Mouse (Mus musculus): ENCODE results near the gene Brap. TPM values are rescaled to one million over a fixed set of nuclear protein-coding genes. Genes with fewer than 3 reads are reported as not detected.

Gene Brap
- total RNA-seq, 1 experiment from 2014 or later, result 61.5 TPM

- ATAC-seq (replicated peaks in 1 of 2; ENCODE audit: insufficient read depth in 1 of 2, low FRiP score in 2 of 2, low TSS enrichment in 1 of 2, low read depth in 1 of 2, poor library complexity in 2 of 2, severe bottlenecking in 2 of 2), result no peak
Observed at GRCm38 (mm10) chr5:121710402-121710801, 50.0 kb downstream of the Brap start.

DNA sequence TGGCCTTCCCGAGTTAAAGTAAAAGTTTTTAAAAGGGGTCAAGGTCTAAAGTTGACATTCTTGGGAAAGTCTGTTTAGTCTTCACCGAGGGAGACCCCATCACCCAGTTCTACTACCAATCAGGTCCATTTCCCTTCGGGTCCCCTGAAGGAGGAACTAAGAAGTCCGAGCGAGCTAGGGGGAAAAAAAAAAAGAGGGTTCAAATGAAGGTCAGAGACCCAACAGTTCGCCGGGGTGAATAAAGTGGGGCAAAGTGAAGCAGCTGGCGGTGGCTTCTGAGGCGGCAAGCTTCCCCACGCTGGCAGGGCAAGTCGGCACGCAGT lies 50.4 kb downstream of the Brap start:
- peak; percentile 23 to 42 for ATAC-seq (replicated peaks in 1 of 2; ENCODE audit: insufficient read depth in 1 of 2, low FRiP score in 2 of 2, low TSS enrichment in 1 of 2, low read depth in 1 of 2, poor library complexity in 2 of 2, severe bottlenecking in 2 of 2)

- peak; percentile 44 to 82 for ATAC-seq (replicated peaks in 1 of 2; ENCODE audit: insufficient read depth in 1 of 2, low FRiP score in 2 of 2, low TSS enrichment in 1 of 2, low read depth in 1 of 2, poor library complexity in 2 of 2, severe bottlenecking in 2 of 2)
Observed at GRCm38 (mm10) chr5:121711174-121711927, 51.0 kb downstream of the Brap start, which contains the start of gene Atxn2. Atxn2 (plus strand) TSS chr5:121711337.

- no peak for ATAC-seq (replicated peaks in 1 of 2; ENCODE audit: insufficient read depth in 1 of 2, low FRiP score in 2 of 2, low TSS enrichment in 1 of 2, low read depth in 1 of 2, poor library complexity in 2 of 2, severe bottlenecking in 2 of 2)
Observed at GRCm38 (mm10) chr5:121711928-121712231, 51.5 kb downstream of the Brap start.

- ATAC-seq (replicated peaks in 1 of 2; ENCODE audit: insufficient read depth in 1 of 2, low FRiP score in 2 of 2, low TSS enrichment in 1 of 2, low read depth in 1 of 2, poor library complexity in 2 of 2, severe bottlenecking in 2 of 2), result no peak
Observed at GRCm38 (mm10) chr5:121712232-121712933, 52.0 kb downstream of the Brap start.

- ATAC-seq (replicated peaks in 1 of 2; ENCODE audit: insufficient read depth in 1 of 2, low FRiP score in 2 of 2, low TSS enrichment in 1 of 2, low read depth in 1 of 2, poor library complexity in 2 of 2, severe bottlenecking in 2 of 2), result no peak
Observed at GRCm38 (mm10) chr5:121712934-121713538, 52.7 kb downstream of the Brap start.

DNA sequence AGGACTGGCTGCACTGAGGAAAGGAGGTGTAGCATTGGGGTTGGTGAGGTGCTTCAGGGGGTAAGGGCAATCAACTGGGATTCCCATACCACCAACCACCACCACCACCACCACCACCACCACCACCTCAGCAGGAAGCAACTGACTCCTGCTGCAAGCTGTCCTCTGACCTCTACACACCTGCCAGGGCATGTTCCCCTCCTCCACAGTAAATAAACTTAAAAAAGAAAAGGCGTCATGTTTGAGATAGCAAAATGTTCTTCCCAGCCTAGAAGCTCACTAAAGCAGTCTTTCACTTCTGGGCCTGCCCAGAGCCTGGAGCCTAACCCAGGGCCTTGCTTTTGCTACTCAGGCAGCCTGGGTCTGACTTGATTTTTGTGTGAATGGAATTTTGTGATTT lies 54.0 kb downstream of the Brap start:
- no peak for ATAC-seq (replicated peaks in 1 of 2; ENCODE audit: insufficient read depth in 1 of 2, low FRiP score in 2 of 2, low TSS enrichment in 1 of 2, low read depth in 1 of 2, poor library complexity in 2 of 2, severe bottlenecking in 2 of 2)

DNA sequence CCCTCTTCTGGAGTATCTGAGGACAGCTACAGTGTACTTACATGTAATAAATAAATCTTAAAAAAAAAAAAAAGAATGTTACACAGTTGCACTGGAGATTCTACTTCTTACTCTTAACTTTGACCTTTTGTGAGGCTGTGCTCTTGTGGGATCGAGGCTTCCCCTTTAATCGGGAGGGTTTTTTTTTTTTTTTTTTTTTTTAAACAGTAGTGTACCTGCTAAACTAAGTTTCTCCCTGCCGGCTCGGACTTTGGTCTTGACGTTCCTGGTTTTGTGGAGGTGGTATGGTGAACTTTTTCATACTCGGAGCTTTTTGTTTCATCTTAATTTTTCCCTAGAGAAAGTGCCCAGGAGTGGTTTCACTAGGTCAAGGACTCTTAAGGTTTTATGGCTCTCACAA lies 54.6 kb downstream of the Brap start:
- ATAC-seq (replicated peaks in 1 of 2; ENCODE audit: insufficient read depth in 1 of 2, low FRiP score in 2 of 2, low TSS enrichment in 1 of 2, low read depth in 1 of 2, poor library complexity in 2 of 2, severe bottlenecking in 2 of 2), result no peak

DNA sequence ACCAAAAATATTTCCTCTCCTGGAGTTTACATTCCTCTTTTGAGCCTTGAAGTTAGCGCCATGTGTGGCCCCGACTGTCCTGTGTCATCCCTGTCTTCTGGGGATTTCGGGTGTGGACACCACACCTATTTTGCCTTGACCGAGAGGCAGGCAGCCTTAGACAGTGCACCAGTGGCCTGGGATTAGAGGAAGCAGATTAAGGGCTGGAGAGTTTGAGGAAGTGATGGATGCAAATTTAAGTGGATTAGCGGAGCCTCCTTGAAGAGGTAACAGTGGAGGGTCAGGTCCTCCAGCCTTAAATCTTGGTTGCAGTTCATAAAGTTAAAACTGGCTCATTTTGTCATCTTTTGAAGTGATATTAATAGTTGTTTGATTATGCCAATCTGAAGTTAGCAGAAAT lies 58.1 kb downstream of the Brap start:
- ATAC-seq (replicated peaks in 1 of 2; ENCODE audit: insufficient read depth in 1 of 2, low FRiP score in 2 of 2, low TSS enrichment in 1 of 2, low read depth in 1 of 2, poor library complexity in 2 of 2, severe bottlenecking in 2 of 2), result no peak

- peak in 1 of 2 experiments; percentile 17; a peak in 2 of 4 replicates for ATAC-seq (replicated peaks in 1 of 2; ENCODE audit: insufficient read depth in 1 of 2, low FRiP score in 2 of 2, low TSS enrichment in 1 of 2, low read depth in 1 of 2, poor library complexity in 2 of 2, severe bottlenecking in 2 of 2)
Observed at GRCm38 (mm10) chr5:121720888-121721585, 60.7 kb downstream of the Brap start.

DNA sequence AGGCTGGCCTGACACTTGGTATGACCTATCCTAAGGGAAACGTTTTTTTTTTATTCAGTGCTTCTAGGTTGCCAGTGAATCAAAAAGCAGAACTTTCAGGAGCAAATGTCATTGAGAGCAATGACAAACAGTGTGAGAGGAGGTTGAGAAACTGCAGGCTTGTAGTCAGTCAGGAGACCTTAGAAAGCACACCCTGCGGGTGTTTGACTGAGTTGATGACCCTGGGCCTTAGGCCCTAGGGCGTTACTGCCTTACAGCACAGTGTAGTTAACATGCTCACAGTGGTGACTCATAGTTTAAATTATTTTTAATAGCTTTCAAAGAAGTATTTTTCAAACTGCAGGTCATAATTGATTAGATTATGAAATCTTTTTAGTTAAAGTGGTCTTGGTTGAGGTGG lies 61.5 kb downstream of the Brap start:
- ATAC-seq (replicated peaks in 1 of 2; ENCODE audit: insufficient read depth in 1 of 2, low FRiP score in 2 of 2, low TSS enrichment in 1 of 2, low read depth in 1 of 2, poor library complexity in 2 of 2, severe bottlenecking in 2 of 2), result no peak

GRCm38 (mm10) chr5:121724678-121725077 lies 64.3 kb downstream of the Brap start:
- no peak for ATAC-seq (replicated peaks in 1 of 2; ENCODE audit: insufficient read depth in 1 of 2, low FRiP score in 2 of 2, low TSS enrichment in 1 of 2, low read depth in 1 of 2, poor library complexity in 2 of 2, severe bottlenecking in 2 of 2)

- no peak for ATAC-seq (replicated peaks in 1 of 2; ENCODE audit: insufficient read depth in 1 of 2, low FRiP score in 2 of 2, low TSS enrichment in 1 of 2, low read depth in 1 of 2, poor library complexity in 2 of 2, severe bottlenecking in 2 of 2)
Observed at GRCm38 (mm10) chr5:121730057-121730456, 69.7 kb downstream of the Brap start.

GRCm38 (mm10) chr5:121736641-121737040 lies 76.3 kb downstream of the Brap start:
- ATAC-seq (replicated peaks in 1 of 2; ENCODE audit: insufficient read depth in 1 of 2, low FRiP score in 2 of 2, low TSS enrichment in 1 of 2, low read depth in 1 of 2, poor library complexity in 2 of 2, severe bottlenecking in 2 of 2), result no peak

Other genes starting within 250 kb of the Brap start
- 0.79 TPM in 1 of 2 replicates, not detected in the other for gene Tmem116, start 208.7 kb upstream of the Brap start, total RNA-seq (2017)
- gene Erp29, start 208.1 kb upstream of the Brap start, total RNA-seq (2017), result 404 and 511 TPM in 2 replicates
- gene Adam1b, start 157.1 kb upstream of the Brap start, total RNA-seq (2017), result not detected in 2 replicates
- 2.8 and 6.0 TPM in 2 replicates for gene Adam1a, start 115.1 kb upstream of the Brap start, total RNA-seq (2017)
- gene Gm42878, start 115.1 kb upstream of the Brap start, total RNA-seq (2017), result not detected in 2 replicates
- 89.9 and 107 TPM in 2 replicates for gene Mapkapk5, start 114.7 kb upstream of the Brap start, total RNA-seq (2017)
- gene Aldh2, start 66.7 kb upstream of the Brap start, total RNA-seq (2017), result 354 and 532 TPM in 2 replicates
- 5.0 and 9.0 TPM in 2 replicates for gene Acad12, start 41.6 kb upstream of the Brap start, total RNA-seq (2017)
- 2.7 and 5.3 TPM in 2 replicates for gene Acad10, start within 50 bp of the Brap start, total RNA-seq (2017)
- gene Atxn2, start 50.8 kb downstream of the Brap start, total RNA-seq (2017), result 42.7 and 56.5 TPM in 2 replicates
- gene Sh2b3, start 177.1 kb downstream of the Brap start, total RNA-seq (2017), result 18.6 and 23.2 TPM in 2 replicates
- 3.3 and 4.2 TPM in 2 replicates for gene Pheta1, start 188.4 kb downstream of the Brap start, total RNA-seq (2017)

Measured in hematopoietic stem cell, adult 5-6 weeks (primary cell).